Mouse (Mus musculus) bone marrow macrophage, adult 2 months (primary cell): ENCODE measurements around the gene Hpgd.

Experiments
- CTCF ChIP-seq: IDR thresholded peaks from 2 replicates; pipeline ENCODE4 v1.5.1; 2012; ENCODE audit warnings: low read depth, mild to moderate bottlenecking, low read length, moderate library complexity
- POLR2A ChIP-seq: IDR thresholded peaks from 2 replicates; pipeline ENCODE4 v1.6.1; 2012; ENCODE audit warnings: mild to moderate bottlenecking, low read depth, low read length, borderline replicate concordance

DNA sequence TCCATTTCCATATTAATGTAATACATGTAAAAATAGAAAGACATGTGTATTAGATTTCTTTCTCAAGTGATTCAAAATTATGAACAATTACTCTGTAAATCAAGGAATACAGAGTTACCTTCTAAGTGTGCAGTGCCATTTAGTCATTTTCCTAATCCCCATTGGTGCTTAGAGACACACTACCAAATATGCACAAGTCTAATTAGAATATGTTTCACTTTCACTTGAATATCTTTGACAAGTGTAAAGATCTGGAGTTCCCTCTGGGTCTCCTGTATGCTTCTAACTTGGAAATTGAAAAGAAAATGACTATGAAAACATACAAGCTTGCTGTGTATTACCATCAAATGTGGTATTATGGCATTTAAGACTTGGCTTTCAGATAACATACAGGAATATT lies 19.1 kb upstream of the Hpgd start:
- TF ChIP-seq CTCF (no peak), POLR2A (no peak)
